28 mouse cellular contexts compared by ENCODE assay signal in the genomic region with DNA sequence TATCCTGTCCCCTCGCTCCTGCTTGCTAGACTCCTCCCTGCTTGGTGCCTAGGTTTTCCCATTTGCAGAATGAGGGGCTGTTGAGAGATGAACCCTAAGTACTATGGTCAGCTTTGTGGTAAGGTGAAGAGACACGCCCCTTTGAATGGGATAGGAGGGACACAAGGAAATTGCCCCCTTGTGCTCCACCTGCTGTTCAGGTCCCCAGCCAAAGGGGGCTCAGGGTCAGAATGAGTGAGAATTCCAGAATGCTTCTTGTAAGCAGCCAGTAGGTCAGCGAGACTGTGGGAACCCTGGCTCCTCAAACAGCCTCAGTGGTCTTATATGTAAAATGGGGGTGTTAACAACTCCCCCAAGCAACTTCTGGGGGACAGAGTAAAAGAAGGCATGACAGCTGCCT. TPM values are rescaled to one million over a fixed set of nuclear protein-coding genes. Genes with fewer than 3 reads are reported as not detected.
DNase-seq lines count a peak whose midpoint lies in the region; ATAC-seq and TF ChIP-seq lines count a peak whose summit lies in the region.
"Had no signal": no experiment of that assay in that cellular context is flagged by ENCODE, and none has a peak within 500 bp of the region (broad histone marks: within the 10 kb centered on the region; RNA-seq: fewer than 3 reads in every experiment).

No protein-coding gene starts in this region.

- H3K4me3 ChIP-seq in hindbrain, embryonic 10.5 days, result no peak overlapping the region
- no peak overlapping the region for H3K4me3 ChIP-seq in hindbrain, embryonic 16.5 days (ENCODE audit: low read length)
- no peak overlapping the region for H3K4me3 ChIP-seq in midbrain, postnatal 0 days (ENCODE audit: low read depth, low read length)
- no peak overlapping the region for H3K4me3 ChIP-seq in midbrain, embryonic 14.5 days (replicated peaks; ENCODE audit: low read depth, low read length)
- H3K4me3 ChIP-seq: embryonic facial prominence, embryonic 12.5 days; limb, embryonic 13.5 days; lung, embryonic 15.5 days had no signal

- H3K9me3 ChIP-seq in hindbrain, embryonic 10.5 days, result no peaks in the 10 kb centered on the region
- H3K9me3 ChIP-seq in hindbrain, embryonic 16.5 days (ENCODE audit: control insufficient read depth, low read length), result no peaks in the 10 kb centered on the region
- H3K9me3 ChIP-seq in midbrain, postnatal 0 days (ENCODE audit: low read length), result no peaks in the 10 kb centered on the region
- H3K9me3 ChIP-seq in midbrain, embryonic 14.5 days (ENCODE audit: control insufficient read depth, low read length), result no peaks in the 10 kb centered on the region
- H3K9me3 ChIP-seq: embryonic facial prominence, embryonic 12.5 days; limb, embryonic 13.5 days; lung, embryonic 15.5 days had no signal

- peaks cover 38% of the 10 kb centered on the region for H3K4me1 ChIP-seq in hindbrain, embryonic 10.5 days (replicated peaks)
- H3K4me1 ChIP-seq in hindbrain, embryonic 16.5 days (ENCODE audit: control insufficient read depth, insufficient read depth, low read depth, low read length), result peaks cover 38% of the 10 kb centered on the region
- peaks cover 5% of the 10 kb centered on the region; the same call in 1 of the 2 replicates for H3K4me1 ChIP-seq in midbrain, postnatal 0 days (ENCODE audit: insufficient read depth, low read length)
- H3K4me1 ChIP-seq in midbrain, embryonic 14.5 days (ENCODE audit: control insufficient read depth, insufficient read depth, low read length), result peaks cover 12% of the 10 kb centered on the region
- H3K4me1 ChIP-seq: lung, embryonic 15.5 days had no signal

- 63% methylated on average over 3 of the region's 3 CpGs for WGBS in hindbrain, embryonic 10.5 days
- WGBS in hindbrain, embryonic 16.5 days, result 86% methylated on average over 3 of the region's 3 CpGs
- 73% methylated on average over 3 of the region's 3 CpGs for WGBS in midbrain, postnatal 0 days
- WGBS in midbrain, embryonic 14.5 days, result 68% methylated on average over 3 of the region's 3 CpGs

- H3K36me3 ChIP-seq in hindbrain, embryonic 10.5 days, result no peaks in the 10 kb centered on the region
- peaks cover 6% of the 10 kb centered on the region for H3K36me3 ChIP-seq in hindbrain, embryonic 16.5 days (ENCODE audit: control insufficient read depth, insufficient read depth, low read length)
- H3K36me3 ChIP-seq in midbrain, postnatal 0 days (ENCODE audit: insufficient read depth, low read length), result peaks cover 9% of the 10 kb centered on the region
- peaks cover 16% of the 10 kb centered on the region for H3K36me3 ChIP-seq in midbrain, embryonic 14.5 days (ENCODE audit: control insufficient read depth, insufficient read depth, low read length)
- H3K36me3 ChIP-seq: lung, embryonic 15.5 days had no signal

- no peak overlapping the region for H3K4me2 ChIP-seq in hindbrain, embryonic 16.5 days (ENCODE audit: low read length)
- no peak overlapping the region for H3K4me2 ChIP-seq in midbrain, postnatal 0 days (ENCODE audit: low read depth, low read length, poor library complexity, severe bottlenecking)
- H3K4me2 ChIP-seq in midbrain, embryonic 14.5 days (ENCODE audit: low read length), result no peak overlapping the region
- H3K4me2 ChIP-seq: embryonic facial prominence, embryonic 12.5 days; limb, embryonic 13.5 days; liver, embryonic 11.5 days; lung, embryonic 15.5 days; midbrain, embryonic 11.5 days had no signal

- H3K27ac ChIP-seq in hindbrain, embryonic 10.5 days, result 0 out of 2 replicates have a peak overlapping the region, but pooled peaks have one; percentile 12
- H3K27ac ChIP-seq in hindbrain, embryonic 16.5 days (ENCODE audit: low read depth, low read length), result no peak overlapping the region; the same call in 1 of the 2 replicates
- peak overlapping the region; percentile 67; the same call in 1 of the 2 replicates for H3K27ac ChIP-seq in midbrain, postnatal 0 days (ENCODE audit: low read depth, low read length)
- H3K27ac ChIP-seq in midbrain, embryonic 14.5 days (replicated peaks; ENCODE audit: low read depth, low read length), result no peak overlapping the region
- H3K27ac ChIP-seq: embryonic facial prominence, embryonic 12.5 days; kidney, postnatal 0 days; limb, embryonic 13.5 days; lung, embryonic 15.5 days had no signal

- no peak overlapping the region for H3K9ac ChIP-seq in hindbrain, embryonic 16.5 days (ENCODE audit: low read depth, low read length)
- H3K9ac ChIP-seq in midbrain, postnatal 0 days (replicated peaks; ENCODE audit: low read length, poor library complexity, severe bottlenecking), result no peak overlapping the region
- H3K9ac ChIP-seq in midbrain, embryonic 14.5 days (replicated peaks; ENCODE audit: low read length), result no peak overlapping the region
- H3K9ac ChIP-seq: embryonic facial prominence, embryonic 12.5 days; lung, embryonic 15.5 days had no signal

- H3K27me3 ChIP-seq in hindbrain, embryonic 10.5 days (ENCODE audit: insufficient read depth, poor library complexity, severe bottlenecking), result peaks cover 97% of the 10 kb centered on the region
- peaks cover 23% of the 10 kb centered on the region for H3K27me3 ChIP-seq in hindbrain, embryonic 16.5 days (replicated peaks; ENCODE audit: control insufficient read depth, insufficient read depth, low read length)
- no peaks in the 10 kb centered on the region for H3K27me3 ChIP-seq in midbrain, postnatal 0 days (ENCODE audit: insufficient read depth, low read length)
- peaks cover 24% of the 10 kb centered on the region for H3K27me3 ChIP-seq in midbrain, embryonic 14.5 days (ENCODE audit: control insufficient read depth, insufficient read depth, low read length)

- DNase-seq in hindbrain, embryonic 10.5 days (ENCODE audit: low spot score), result no peak
- DNase-seq in midbrain, postnatal 0 days (ENCODE audit: low spot score), result no peak
- DNase-seq in midbrain, embryonic 14.5 days, result no peak
- peak; percentile 44 for DNase-seq in MN1 (ENCODE audit: low spot score)
- DNase-seq in adipocyte (ENCODE audit: low spot score), result no peak
- DNase-seq in kidney, postnatal 14 days, result no peak
- DNase-seq: embryo, embryonic 11 days; gastrocnemius, postnatal 14 days; kidney, adult 8-10 months; lung, postnatal 36 days; retina, postnatal 1 day; right cerebral cortex, postnatal 14 days; thymus, adult 2 months; thymus, postnatal 36 days had no signal

- TF ChIP-seq CTCF in midbrain, postnatal 0 days (IDR thresholded peaks at IDR 0.05), result no peak

- ATAC-seq in hindbrain, embryonic 16.5 days, result no peak
- no peak for ATAC-seq in midbrain, postnatal 0 days (ENCODE audit: low FRiP score)
- no peak for ATAC-seq in midbrain, embryonic 14.5 days (ENCODE audit: low FRiP score, low TSS enrichment)
- ATAC-seq: forebrain, embryonic 14.5 days; intestine, embryonic 16.5 days had no signal

RNA-seq across cellular contexts. Expression of a gene that starts 13.5 kb away (rescaled TPM):
- polyA plus RNA-seq in hindbrain, embryonic 10.5 days (2016; fragmentation: Nextera tagmentation; extraction: Ambion mirVana), result 1.7 and 5.8 TPM in 2 replicates
- polyA plus RNA-seq in hindbrain, embryonic 16.5 days (2015; fragmentation: Nextera tagmentation; extraction: Ambion mirVana), result 44.8 and 46.6 TPM in 2 replicates
- total RNA-seq in midbrain, postnatal 0 days (2014; rRNA removed), result 240 and 242 TPM in 2 replicates
- 63.0 and 67.9 TPM in 2 replicates for polyA plus RNA-seq in midbrain, postnatal 0 days (2015; fragmentation: Nextera tagmentation; extraction: Ambion mirVana)
- 50.0 and 61.4 TPM in 2 replicates for polyA plus RNA-seq in midbrain, embryonic 14.5 days (2014; fragmentation: Nextera tagmentation; extraction: Ambion mirVana)
- total RNA-seq: granulocyte monocyte progenitor cell, adult 5-6 weeks had no signal
- polyA plus RNA-seq: liver, embryonic 16.5 days had no signal

RNA-seq across cellular contexts. Expression of a gene that starts 49.6 kb away (rescaled TPM):
- 0.13 and 0.15 TPM in 2 replicates for polyA plus RNA-seq in hindbrain, embryonic 10.5 days (2016; fragmentation: Nextera tagmentation; extraction: Ambion mirVana)
- 0.61 and 1.9 TPM in 2 replicates for polyA plus RNA-seq in hindbrain, embryonic 16.5 days (2015; fragmentation: Nextera tagmentation; extraction: Ambion mirVana)
- 18.1 and 24.7 TPM in 2 replicates for total RNA-seq in midbrain, postnatal 0 days (2014; rRNA removed)
- 8.2 and 9.9 TPM in 2 replicates for polyA plus RNA-seq in midbrain, postnatal 0 days (2015; fragmentation: Nextera tagmentation; extraction: Ambion mirVana)
- 0.84 and 1.3 TPM in 2 replicates for polyA plus RNA-seq in midbrain, embryonic 14.5 days (2014; fragmentation: Nextera tagmentation; extraction: Ambion mirVana)
- total RNA-seq: gastrocnemius, postnatal 14 days; granulocyte monocyte progenitor cell, adult 5-6 weeks; megakaryocyte, adult 5-6 weeks had no signal
- polyA plus RNA-seq: heart, embryonic 14.5 days; midbrain, embryonic 11.5 days had no signal

RNA-seq across cellular contexts. Expression of a gene that starts 51.5 kb away (rescaled TPM):
- 0.06 and 0.10 TPM in 2 replicates for polyA plus RNA-seq in hindbrain, embryonic 10.5 days (2016; fragmentation: Nextera tagmentation; extraction: Ambion mirVana)
- polyA plus RNA-seq in hindbrain, embryonic 16.5 days (2015; fragmentation: Nextera tagmentation; extraction: Ambion mirVana), result 0.19 and 0.43 TPM in 2 replicates
- total RNA-seq in midbrain, postnatal 0 days (2014; rRNA removed), result 0.27 and 1.4 TPM in 2 replicates
- polyA plus RNA-seq in midbrain, postnatal 0 days (2015; fragmentation: Nextera tagmentation; extraction: Ambion mirVana), result 0.31 and 0.37 TPM in 2 replicates
- polyA plus RNA-seq in midbrain, embryonic 14.5 days (2014; fragmentation: Nextera tagmentation; extraction: Ambion mirVana), result 0.43 TPM in 1 of 2 replicates, not detected in the other
- polyA plus RNA-seq: neural tube, embryonic 14.5 days had no signal

Comparison
In these comparisons a context has a peak if more than half of its experiments do, and no peak if none do; other contexts are left out.
1. H3K27ac ChIP-seq: peak in hindbrain, embryonic 10.5 days (single experiment) and midbrain, postnatal 0 days (single experiment); none in hindbrain, embryonic 16.5 days (single experiment) and midbrain, embryonic 14.5 days (single experiment).